Mouse (Mus musculus): ENCODE results near the gene Dtnbp1. TPM values are rescaled to one million over a fixed set of nuclear protein-coding genes. Genes with fewer than 3 reads are reported as not detected.

The Dtnbp1 gene
- polyA plus RNA-seq, 1 experiment from 2014 or later = 61.1 TPM

DNA sequence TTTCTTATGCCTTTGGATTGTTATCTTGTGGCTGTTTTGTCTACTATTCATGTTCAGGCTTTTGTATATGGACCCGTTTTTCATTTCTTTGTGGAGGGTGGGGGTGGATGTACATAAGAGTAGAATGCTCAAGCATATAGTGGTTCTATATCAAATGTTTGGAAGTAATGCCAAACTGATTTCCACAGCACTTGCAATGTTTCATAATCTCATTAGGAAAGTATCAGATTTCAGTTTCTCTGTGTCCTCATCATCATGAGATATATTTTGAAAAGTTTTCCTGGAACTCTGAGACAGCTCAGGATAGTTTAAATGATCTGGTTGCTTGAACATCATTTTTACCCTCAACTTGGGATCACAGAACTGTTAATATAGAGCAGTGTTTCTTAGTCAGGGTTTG lies 27.8 kb upstream of the Dtnbp1 start:
- H3K9me3 ChIP-seq = no peaks in the 10 kb centered on the region
- H3K9ac ChIP-seq = no peak overlapping the region
- H3K4me2 ChIP-seq = no peak overlapping the region
- H3K36me3 ChIP-seq = no peaks in the 10 kb centered on the region
- no peak overlapping the region for H3K4me3 ChIP-seq (replicated peaks)
- no peaks in the 10 kb centered on the region for H3K27me3 ChIP-seq (replicated peaks)
- H3K4me1 ChIP-seq = no peaks in the 10 kb centered on the region
- no peak overlapping the region for H3K27ac ChIP-seq
- ATAC-seq (ENCODE audit: insufficient read depth, low FRiP score, low read depth) = no peak
- 77% methylated on average over 1 of the region's 1 CpGs for WGBS

DNA sequence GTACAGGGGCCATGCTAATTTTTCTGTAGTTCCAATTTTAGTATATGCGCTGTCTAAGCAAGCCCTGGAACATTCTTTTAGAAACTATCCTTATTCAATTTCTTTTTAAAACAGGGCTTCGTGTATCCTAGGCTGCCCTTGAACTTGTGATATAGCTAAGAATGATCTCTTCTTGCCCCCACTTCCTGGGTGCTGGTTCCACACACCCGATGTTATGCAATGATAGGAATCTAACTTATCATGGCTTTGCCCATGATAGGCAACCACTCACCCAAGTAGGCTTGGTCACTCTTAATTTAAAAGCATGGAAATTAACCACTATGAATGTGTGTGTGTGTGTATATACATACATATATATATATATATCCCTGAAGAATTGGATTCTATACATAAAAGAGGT lies 24.3 kb upstream of the Dtnbp1 start:
- H3K9me3 ChIP-seq = no peaks in the 10 kb centered on the region
- no peak overlapping the region for H3K4me3 ChIP-seq (replicated peaks)
- no peak overlapping the region for H3K27ac ChIP-seq
- H3K27me3 ChIP-seq (replicated peaks) = no peaks in the 10 kb centered on the region
- WGBS = 82% methylated on average over 3 of the region's 3 CpGs
- no peaks in the 10 kb centered on the region for H3K36me3 ChIP-seq
- no peak overlapping the region for H3K9ac ChIP-seq
- H3K4me1 ChIP-seq = no peaks in the 10 kb centered on the region
- no peak for ATAC-seq (ENCODE audit: insufficient read depth, low FRiP score, low read depth)
- no peak overlapping the region for H3K4me2 ChIP-seq

DNA sequence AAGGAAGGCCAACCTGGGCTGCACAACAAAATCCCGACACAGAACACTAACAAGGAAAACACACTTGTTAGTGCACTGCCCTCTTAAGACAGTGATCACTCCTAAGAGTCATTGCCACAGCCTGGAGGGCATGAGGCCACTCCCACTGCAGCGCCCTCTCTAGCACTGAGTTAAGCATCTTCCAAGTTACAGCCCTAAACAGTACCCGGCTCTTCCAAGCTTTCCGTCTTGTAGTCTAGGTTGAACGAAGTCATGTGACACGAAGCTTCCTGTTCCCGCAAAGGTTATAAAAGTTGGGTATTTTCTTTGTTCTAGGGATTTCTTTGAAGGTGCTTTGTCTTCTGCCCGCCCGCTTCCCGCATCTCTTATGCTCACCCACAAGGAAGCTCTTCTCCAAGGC lies 22.9 kb upstream of the Dtnbp1 start:
- no peaks in the 10 kb centered on the region for H3K4me1 ChIP-seq
- H3K4me3 ChIP-seq (replicated peaks) = no peak overlapping the region
- ATAC-seq (ENCODE audit: insufficient read depth, low FRiP score, low read depth) = no peak
- H3K9ac ChIP-seq = no peak overlapping the region
- H3K36me3 ChIP-seq = no peaks in the 10 kb centered on the region
- H3K27ac ChIP-seq = no peak overlapping the region
- no peak overlapping the region for H3K4me2 ChIP-seq
- H3K9me3 ChIP-seq = no peaks in the 10 kb centered on the region
- WGBS = 83% methylated on average over 10 of the region's 10 CpGs
- no peaks in the 10 kb centered on the region for H3K27me3 ChIP-seq (replicated peaks)

DNA sequence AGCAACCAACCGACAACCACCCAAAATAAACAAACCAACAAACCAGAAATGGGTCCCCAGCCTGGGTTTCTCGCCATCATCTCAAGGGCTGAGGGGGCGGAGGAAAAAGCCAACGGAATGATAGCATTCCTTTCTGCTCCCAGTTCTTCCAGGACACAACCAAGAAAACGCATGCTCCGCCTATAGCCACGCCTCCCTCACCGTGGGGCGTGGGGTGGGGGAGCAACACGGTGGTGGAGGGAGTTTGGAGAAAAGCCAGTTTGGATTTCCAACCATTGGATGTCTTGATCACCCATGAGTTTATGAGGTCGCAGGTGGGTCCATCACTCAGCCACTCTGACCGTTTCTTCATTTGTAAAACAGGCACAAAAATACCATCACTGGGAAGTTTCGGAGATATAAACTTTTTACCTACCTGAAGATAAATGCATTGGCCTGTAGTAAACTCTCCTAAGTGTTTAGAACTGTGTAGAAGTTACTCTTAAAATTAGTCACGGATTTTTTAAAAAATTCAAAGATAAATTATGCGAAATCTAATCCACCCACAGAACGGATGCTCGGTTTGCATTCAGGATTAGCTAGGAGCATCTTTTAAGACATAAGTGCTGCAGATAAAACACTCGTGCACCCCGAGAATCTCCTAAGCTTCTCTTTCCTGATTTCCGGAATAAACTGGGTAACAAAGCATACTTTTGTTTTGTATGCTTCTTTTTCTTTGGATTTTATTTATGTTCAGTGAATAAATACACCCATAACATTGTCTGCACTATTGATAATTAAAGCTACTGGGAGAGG lies 21.6 kb upstream of the Dtnbp1 start:
- H3K4me1 ChIP-seq = no peaks in the 10 kb centered on the region
- no peak overlapping the region for H3K4me3 ChIP-seq (replicated peaks)
- no peak overlapping the region for H3K27ac ChIP-seq
- H3K27me3 ChIP-seq (replicated peaks) = no peaks in the 10 kb centered on the region
- no peak overlapping the region for H3K9ac ChIP-seq
- H3K4me2 ChIP-seq = no peak overlapping the region
- H3K9me3 ChIP-seq = no peaks in the 10 kb centered on the region
- no peaks in the 10 kb centered on the region for H3K36me3 ChIP-seq
- ATAC-seq (ENCODE audit: insufficient read depth, low FRiP score, low read depth) = no peak
- 70% methylated on average over 20 of the region's 20 CpGs for WGBS

DNA sequence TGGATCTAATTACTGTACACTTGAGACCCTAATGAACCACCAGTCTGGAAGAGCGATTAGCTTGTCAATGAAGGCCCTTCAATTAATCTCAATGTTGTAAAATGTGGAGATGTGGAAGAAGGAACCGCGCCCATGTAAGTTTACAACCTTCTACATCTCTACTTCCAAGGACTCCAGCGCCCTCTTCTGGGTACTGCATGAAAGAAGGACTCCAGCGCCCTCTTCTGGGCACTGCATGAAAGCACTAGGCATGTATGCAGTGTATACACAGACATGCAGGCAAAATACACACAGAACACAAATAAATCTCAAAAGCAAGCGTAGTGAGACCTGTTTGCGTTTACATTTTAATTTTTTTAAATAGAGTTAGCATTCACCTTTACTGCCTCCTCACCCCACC lies 6.2 kb upstream of the Dtnbp1 start:
- ATAC-seq (ENCODE audit: insufficient read depth, low FRiP score, low read depth) = no peak
- Histone ChIP-seq H3K9me3 (no peaks in the 10 kb centered on the region), H3K27ac (no peak overlapping the region), H3K36me3 (no peaks in the 10 kb centered on the region), H3K9ac (no peak overlapping the region), H3K4me3 (replicated peaks) (no peak overlapping the region), H3K27me3 (replicated peaks) (no peaks in the 10 kb centered on the region), H3K4me2 (no peak overlapping the region), H3K4me1 (no peaks in the 10 kb centered on the region)
- WGBS = 80% methylated on average over 7 of the region's 7 CpGs

- Histone ChIP-seq H3K4me1 (peaks cover 1% of the 10 kb centered on the region; the same call in 1 of the 2 replicates), H3K36me3 (no peaks in the 10 kb centered on the region), H3K27me3 (replicated peaks) (no peaks in the 10 kb centered on the region), H3K4me3 (replicated peaks) (no peak overlapping the region), H3K4me2 (no peak overlapping the region), H3K9ac (no peak overlapping the region), H3K27ac (no peak overlapping the region), H3K9me3 (no peaks in the 10 kb centered on the region)
- 79% methylated on average over 6 of the region's 6 CpGs for WGBS
- ATAC-seq (ENCODE audit: insufficient read depth, low FRiP score, low read depth) = no peak
Measured at GRCm38 (mm10) chr13:45007726-45008125, 5.8 kb upstream of the Dtnbp1 start.

DNA sequence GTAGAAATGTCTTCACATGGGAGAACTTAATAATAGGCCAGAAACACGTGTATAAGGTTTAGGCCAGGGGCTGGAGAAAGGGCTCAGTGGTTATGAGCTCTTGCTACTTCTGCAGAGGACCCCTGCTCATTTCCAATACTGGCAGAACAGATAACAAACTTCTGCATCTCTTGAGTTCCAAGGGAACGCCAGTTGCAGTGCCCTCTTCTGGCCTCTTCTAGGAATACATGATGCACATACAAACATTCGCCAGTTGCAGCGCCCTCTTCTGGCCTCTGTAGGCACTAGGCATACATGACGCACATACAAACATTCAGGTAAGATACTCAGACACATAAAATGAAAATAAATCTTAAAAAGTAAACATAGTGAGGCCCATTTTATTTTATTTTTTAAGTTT lies 4.5 kb upstream of the Dtnbp1 start:
- no peaks in the 10 kb centered on the region for H3K9me3 ChIP-seq
- no peak overlapping the region for H3K9ac ChIP-seq
- no peak overlapping the region for H3K27ac ChIP-seq
- WGBS = 74% methylated on average over 5 of the region's 5 CpGs
- H3K27me3 ChIP-seq (replicated peaks) = no peaks in the 10 kb centered on the region
- no peak overlapping the region for H3K4me2 ChIP-seq
- no peak overlapping the region for H3K4me3 ChIP-seq (replicated peaks)
- H3K36me3 ChIP-seq = no peaks in the 10 kb centered on the region
- no peak for ATAC-seq (ENCODE audit: insufficient read depth, low FRiP score, low read depth)
- H3K4me1 ChIP-seq = peaks cover 6% of the 10 kb centered on the region; the same call in 1 of the 2 replicates

- 65% methylated on average over 7 of the region's 7 CpGs for WGBS
- ATAC-seq (ENCODE audit: insufficient read depth, low FRiP score, low read depth) = no peak
- no peaks in the 10 kb centered on the region for H3K36me3 ChIP-seq
- H3K9ac ChIP-seq = no peak overlapping the region
- H3K4me2 ChIP-seq = no peak overlapping the region
- no peaks in the 10 kb centered on the region for H3K27me3 ChIP-seq (replicated peaks)
- no peaks in the 10 kb centered on the region for H3K9me3 ChIP-seq
- H3K4me1 ChIP-seq = peaks cover 6% of the 10 kb centered on the region; the same call in 1 of the 2 replicates
- no peak overlapping the region for H3K27ac ChIP-seq
- H3K4me3 ChIP-seq (replicated peaks) = no peak overlapping the region
Measured at GRCm38 (mm10) chr13:45005861-45006260, 3.9 kb upstream of the Dtnbp1 start.

DNA sequence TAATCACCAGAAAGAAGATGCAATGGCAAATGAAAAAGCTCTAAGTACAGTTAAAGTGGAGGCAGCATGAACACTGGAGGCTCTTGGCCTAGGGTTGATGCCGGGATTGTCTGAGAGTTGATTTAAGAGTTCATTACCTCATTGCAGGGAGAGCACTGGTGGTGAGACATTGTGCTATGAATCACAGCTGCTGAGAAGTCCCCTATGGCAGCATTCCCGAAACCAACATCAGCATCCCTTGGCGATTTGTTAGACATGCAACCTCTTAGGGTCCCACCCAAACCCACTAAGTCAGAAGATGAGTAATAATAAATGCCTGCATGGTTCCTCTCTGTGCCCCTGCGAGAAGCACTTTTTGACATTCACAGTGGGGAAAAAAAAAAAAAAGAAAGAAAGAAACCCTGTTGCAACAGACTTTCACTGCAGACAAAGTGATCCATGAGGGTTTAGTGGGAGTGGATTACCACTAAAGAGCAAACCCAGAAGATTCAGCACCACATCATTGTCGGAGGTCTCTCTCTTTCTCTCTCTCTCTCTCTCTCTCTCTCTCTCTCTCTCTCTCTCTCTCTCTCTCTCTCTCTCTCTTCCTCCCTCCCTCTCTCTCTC lies 3.1 kb upstream of the Dtnbp1 start:
- ATAC-seq (ENCODE audit: insufficient read depth, low FRiP score, low read depth) = no peak
- Histone ChIP-seq H3K4me2 (no peak overlapping the region), H3K9ac (no peak overlapping the region), H3K36me3 (no peaks in the 10 kb centered on the region), H3K27ac (no peak overlapping the region), H3K27me3 (replicated peaks) (no peaks in the 10 kb centered on the region), H3K4me3 (replicated peaks) (no peak overlapping the region), H3K4me1 (peaks cover 10% of the 10 kb centered on the region; the same call in 1 of the 2 replicates), H3K9me3 (no peaks in the 10 kb centered on the region)
- 74% methylated on average over 5 of the region's 5 CpGs for WGBS

DNA sequence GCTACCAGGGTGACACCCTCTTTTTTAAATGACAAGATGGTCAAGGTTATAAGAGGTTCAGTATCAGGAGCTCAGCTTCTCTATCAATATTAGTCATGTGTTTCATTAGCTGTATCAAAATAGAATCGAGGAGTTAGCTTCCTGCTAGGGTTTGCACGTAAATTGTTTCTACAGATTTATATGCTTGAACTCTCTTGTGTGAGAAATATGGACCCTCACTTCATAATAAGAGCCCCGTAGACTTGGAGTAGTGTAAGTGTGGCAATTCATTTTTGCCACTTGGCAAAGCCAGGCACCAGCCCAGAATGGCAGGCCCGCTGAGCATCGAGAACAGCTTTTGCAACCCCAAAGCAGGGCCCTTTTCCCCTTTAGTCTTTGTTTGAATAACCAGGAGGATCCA lies 1.1 kb upstream of the Dtnbp1 start:
- no peak overlapping the region for H3K27ac ChIP-seq
- H3K4me2 ChIP-seq = no peak overlapping the region
- no peak overlapping the region for H3K4me3 ChIP-seq (replicated peaks)
- ATAC-seq (ENCODE audit: insufficient read depth, low FRiP score, low read depth) = no peak
- H3K36me3 ChIP-seq = no peaks in the 10 kb centered on the region
- 72% methylated on average over 5 of the region's 5 CpGs for WGBS
- peaks cover 12% of the 10 kb centered on the region; the same call in 1 of the 2 replicates for H3K4me1 ChIP-seq
- no peak overlapping the region for H3K9ac ChIP-seq
- no peaks in the 10 kb centered on the region for H3K9me3 ChIP-seq
- no peaks in the 10 kb centered on the region for H3K27me3 ChIP-seq (replicated peaks)

GRCm38 (mm10) chr13:45001228-45001910 lies 578 bp downstream of the Dtnbp1 start:
- H3K9ac ChIP-seq = peak overlapping the region; percentile 76
- H3K9me3 ChIP-seq = no peaks in the 10 kb centered on the region
- peak overlapping the region; percentile 86 for H3K4me3 ChIP-seq (replicated peaks)
- peaks cover 12% of the 10 kb centered on the region; the same call in 1 of the 2 replicates for H3K4me1 ChIP-seq
- peak; percentile 85 for ATAC-seq (ENCODE audit: insufficient read depth, low FRiP score, low read depth)
- WGBS = under 1% methylated on average over 52 of the region's 52 CpGs
- peak overlapping the region; percentile 69 for H3K27ac ChIP-seq
- no peaks in the 10 kb centered on the region for H3K27me3 ChIP-seq (replicated peaks)
- peak overlapping the region; percentile 73 for H3K4me2 ChIP-seq
- no peaks in the 10 kb centered on the region for H3K36me3 ChIP-seq

DNA sequence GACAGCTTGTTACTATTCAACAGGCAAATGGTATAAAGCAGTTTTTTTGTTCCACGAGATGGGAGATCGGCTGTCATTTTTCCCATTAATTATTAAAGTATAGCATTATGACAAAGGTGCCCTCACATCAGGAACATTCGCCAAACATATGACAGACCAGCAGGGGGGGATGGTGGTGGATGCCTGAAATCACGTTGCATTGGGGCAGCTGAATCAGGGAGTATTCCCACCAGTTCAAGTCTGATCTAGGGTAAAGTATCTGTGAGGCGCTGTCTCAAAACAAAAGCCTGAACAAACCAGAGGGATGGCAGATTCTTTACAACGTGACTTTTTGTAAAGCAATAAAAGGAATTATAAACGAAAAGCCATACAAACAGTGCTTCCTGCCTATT lies 1.1 kb downstream of the Dtnbp1 start:
- Histone ChIP-seq H3K9me3 (no peaks in the 10 kb centered on the region), H3K27me3 (replicated peaks) (no peaks in the 10 kb centered on the region), H3K36me3 (no peaks in the 10 kb centered on the region), H3K4me3 (replicated peaks) (peak overlapping the region; percentile 86), H3K4me2 (peak overlapping the region; percentile 73), H3K4me1 (peaks cover 12% of the 10 kb centered on the region; the same call in 1 of the 2 replicates), H3K27ac (peak overlapping the region; percentile 69; the same call in 1 of the 2 replicates), H3K9ac (peak overlapping the region; percentile 76; the same call in 1 of the 2 replicates)
- whole genome bisulfite sequencing = 15% methylated on average over 7 of the region's 7 CpGs
- no peak for ATAC-seq (ENCODE audit: insufficient read depth, low FRiP score, low read depth)
